Mouse (Mus musculus): ENCODE results near the gene Riok1. TPM values are rescaled to one million over a fixed set of nuclear protein-coding genes. Genes with fewer than 3 reads are reported as not detected.

The Riok1 gene
- polyA plus RNA-seq, 2 experiments: 45.4 to 54.4 TPM

DNA sequence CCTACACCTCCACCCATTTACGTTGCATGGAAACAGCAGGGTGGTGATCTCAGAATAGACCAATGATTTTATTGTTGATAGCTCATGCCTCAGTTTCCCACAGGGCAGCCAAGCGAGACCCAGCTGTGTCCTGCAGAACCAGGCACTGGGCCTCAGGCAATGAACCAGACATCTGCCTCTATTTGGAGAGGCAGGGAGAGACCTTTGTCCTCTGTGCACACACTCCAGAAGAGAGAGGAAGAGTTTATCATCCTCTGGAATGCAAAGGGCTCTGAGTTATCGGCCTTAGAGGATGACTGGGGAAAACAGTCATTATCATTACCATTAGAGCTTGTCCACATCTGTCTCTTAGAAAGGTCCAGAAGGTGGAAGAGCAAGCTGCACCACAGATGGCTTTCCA, 49.9 kb downstream of the Riok1 start:
- no peaks in the 10 kb centered on the region for H3K36me3 ChIP-seq (ENCODE audit: control insufficient read depth, insufficient read depth, low read length)
- no peak overlapping the region for H3K9ac ChIP-seq (ENCODE audit: low read depth, low read length, severe bottlenecking)
- H3K9me3 ChIP-seq (ENCODE audit: control insufficient read depth, low read length): no peaks in the 10 kb centered on the region
- DNase-seq (ENCODE audit: low spot score) (no peak), ATAC-seq (ENCODE audit: low FRiP score, low read depth) (no peak)
- no peak for TF ChIP-seq POLR2A (IDR thresholded peaks at IDR 0.05; ENCODE audit: borderline replicate concordance, extremely low read depth, insufficient read depth, insufficient read length)
- no peak overlapping the region for H3K4me3 ChIP-seq (replicated peaks; ENCODE audit: low read length)
- H3K4me2 ChIP-seq (replicated peaks; ENCODE audit: low read depth, low read length, severe bottlenecking): no peak overlapping the region
- no peak overlapping the region for H3K27ac ChIP-seq (replicated peaks; ENCODE audit: low read depth, low read length)
- no peaks in the 10 kb centered on the region for H3K27me3 ChIP-seq (ENCODE audit: control insufficient read depth, insufficient read depth, low read length)
- WGBS: 45% methylated on average over 3 of the region's 3 CpGs
- no peaks in the 10 kb centered on the region for H3K4me1 ChIP-seq (ENCODE audit: control insufficient read depth, insufficient read depth, low read length)

DNA sequence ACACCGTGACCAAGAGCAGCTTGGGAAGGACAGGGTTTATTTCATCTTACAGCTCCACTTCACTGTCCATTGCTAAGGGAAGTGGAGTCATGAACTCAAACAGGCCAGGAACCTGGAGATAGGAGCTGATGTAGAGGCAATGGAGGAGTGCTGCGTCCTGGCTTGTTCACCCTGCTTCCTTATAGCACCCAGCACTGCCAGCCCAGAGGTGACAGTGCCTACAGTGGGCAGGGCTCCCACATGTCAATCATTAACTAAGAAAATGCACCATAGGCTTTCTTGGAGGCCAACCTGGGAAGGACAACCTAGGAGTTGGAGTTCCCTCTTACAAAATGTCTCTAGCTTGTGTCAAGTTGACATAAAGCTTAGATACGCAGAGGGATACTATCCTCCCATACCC, 51.2 kb downstream of the Riok1 start:
- ATAC-seq (ENCODE audit: low FRiP score, low read depth): no peak
- TF ChIP-seq POLR2A (IDR thresholded peaks at IDR 0.05; ENCODE audit: borderline replicate concordance, extremely low read depth, insufficient read depth, insufficient read length): no peak
- no peak overlapping the region for H3K4me3 ChIP-seq (replicated peaks; ENCODE audit: low read length)
- H3K9me3 ChIP-seq (ENCODE audit: control insufficient read depth, low read length): no peaks in the 10 kb centered on the region
- no peak overlapping the region for H3K4me2 ChIP-seq (replicated peaks; ENCODE audit: low read depth, low read length, severe bottlenecking)
- no peaks in the 10 kb centered on the region for H3K4me1 ChIP-seq (ENCODE audit: control insufficient read depth, insufficient read depth, low read length)
- no peak overlapping the region for H3K9ac ChIP-seq (ENCODE audit: low read depth, low read length, severe bottlenecking)
- no peaks in the 10 kb centered on the region for H3K27me3 ChIP-seq (ENCODE audit: control insufficient read depth, insufficient read depth, low read length)
- no peak for DNase-seq (ENCODE audit: low spot score)
- 79% methylated on average over 3 of the region's 3 CpGs for WGBS
- no peak overlapping the region for H3K27ac ChIP-seq (replicated peaks; ENCODE audit: low read depth, low read length)
- H3K36me3 ChIP-seq (ENCODE audit: control insufficient read depth, insufficient read depth, low read length): no peaks in the 10 kb centered on the region

GRCm38 (mm10) chr13:38089449-38089848, 52.7 kb downstream of the Riok1 start:
- H3K36me3 ChIP-seq (ENCODE audit: control insufficient read depth, insufficient read depth, low read length): no peaks in the 10 kb centered on the region
- H3K27ac ChIP-seq (replicated peaks; ENCODE audit: low read depth, low read length): no peak overlapping the region
- H3K9me3 ChIP-seq (ENCODE audit: control insufficient read depth, low read length): no peaks in the 10 kb centered on the region
- H3K9ac ChIP-seq (ENCODE audit: low read depth, low read length, severe bottlenecking): no peak overlapping the region
- H3K4me3 ChIP-seq (replicated peaks; ENCODE audit: low read length): no peak overlapping the region
- no peaks in the 10 kb centered on the region for H3K4me1 ChIP-seq (ENCODE audit: control insufficient read depth, insufficient read depth, low read length)
- 92% methylated on average over 6 of the region's 6 CpGs for WGBS
- ATAC-seq (ENCODE audit: low FRiP score, low read depth) (no peak), DNase-seq (ENCODE audit: low spot score) (no peak)
- no peak for TF ChIP-seq POLR2A (IDR thresholded peaks at IDR 0.05; ENCODE audit: borderline replicate concordance, extremely low read depth, insufficient read depth, insufficient read length)
- no peak overlapping the region for H3K4me2 ChIP-seq (replicated peaks; ENCODE audit: low read depth, low read length, severe bottlenecking)
- no peaks in the 10 kb centered on the region for H3K27me3 ChIP-seq (ENCODE audit: control insufficient read depth, insufficient read depth, low read length)

GRCm38 (mm10) chr13:38089871-38090270, 53.1 kb downstream of the Riok1 start:
- Histone ChIP-seq H3K4me1 (ENCODE audit: control insufficient read depth, insufficient read depth, low read length) (no peaks in the 10 kb centered on the region), H3K9ac (ENCODE audit: low read depth, low read length, severe bottlenecking) (no peak overlapping the region), H3K4me3 (replicated peaks; ENCODE audit: low read length) (no peak overlapping the region), H3K4me2 (replicated peaks; ENCODE audit: low read depth, low read length, severe bottlenecking) (no peak overlapping the region), H3K36me3 (ENCODE audit: control insufficient read depth, insufficient read depth, low read length) (no peaks in the 10 kb centered on the region), H3K27me3 (ENCODE audit: control insufficient read depth, insufficient read depth, low read length) (no peaks in the 10 kb centered on the region), H3K27ac (replicated peaks; ENCODE audit: low read depth, low read length) (no peak overlapping the region), H3K9me3 (ENCODE audit: control insufficient read depth, low read length) (no peaks in the 10 kb centered on the region)
- WGBS: 59% methylated on average over 4 of the region's 4 CpGs
- ATAC-seq (ENCODE audit: low FRiP score, low read depth) (no peak), DNase-seq (ENCODE audit: low spot score) (no peak)
- no peak for TF ChIP-seq POLR2A (IDR thresholded peaks at IDR 0.05; ENCODE audit: borderline replicate concordance, extremely low read depth, insufficient read depth, insufficient read length)

GRCm38 (mm10) chr13:38096207-38096606, 59.4 kb downstream of the Riok1 start:
- DNase-seq (ENCODE audit: low spot score) (no peak), ATAC-seq (ENCODE audit: low FRiP score, low read depth) (no peak)
- H3K4me2 ChIP-seq (replicated peaks; ENCODE audit: low read depth, low read length, severe bottlenecking): no peak overlapping the region
- H3K9ac ChIP-seq (ENCODE audit: low read depth, low read length, severe bottlenecking): no peak overlapping the region
- no peaks in the 10 kb centered on the region for H3K36me3 ChIP-seq (ENCODE audit: control insufficient read depth, insufficient read depth, low read length)
- no peaks in the 10 kb centered on the region for H3K27me3 ChIP-seq (ENCODE audit: control insufficient read depth, insufficient read depth, low read length)
- no peak overlapping the region for H3K27ac ChIP-seq (replicated peaks; ENCODE audit: low read depth, low read length)
- TF ChIP-seq POLR2A (IDR thresholded peaks at IDR 0.05; ENCODE audit: borderline replicate concordance, extremely low read depth, insufficient read depth, insufficient read length): no peak
- H3K4me1 ChIP-seq (ENCODE audit: control insufficient read depth, insufficient read depth, low read length): peaks cover 5% of the 10 kb centered on the region
- no peak overlapping the region for H3K4me3 ChIP-seq (replicated peaks; ENCODE audit: low read length)
- no peaks in the 10 kb centered on the region for H3K9me3 ChIP-seq (ENCODE audit: control insufficient read depth, low read length)
- WGBS: 29% methylated on average over 4 of the region's 4 CpGs

DNA sequence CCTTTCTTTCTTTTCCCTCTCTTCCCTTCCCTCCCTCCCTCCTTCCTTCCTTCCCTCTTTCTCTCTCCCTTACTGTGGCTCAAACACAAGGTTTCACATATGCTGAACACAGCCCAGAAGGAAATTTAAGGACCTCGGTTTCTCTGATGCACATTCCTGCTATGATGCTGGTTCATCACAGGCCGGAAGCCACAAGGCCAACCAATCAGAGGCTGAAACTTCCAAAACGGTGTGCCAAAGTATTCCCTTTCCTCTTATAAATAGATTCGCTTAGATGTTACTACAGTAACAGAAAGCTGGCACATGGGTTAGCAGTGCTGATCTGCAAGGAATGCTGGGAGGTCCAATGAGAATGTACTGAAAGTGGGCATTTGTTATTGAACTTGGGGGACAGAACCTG, 66.6 kb downstream of the Riok1 start:
- no peak for DNase-seq (ENCODE audit: low spot score)
- WGBS: 58% methylated on average over 4 of the region's 4 CpGs
- no peak overlapping the region for H3K4me2 ChIP-seq (replicated peaks; ENCODE audit: low read depth, low read length, severe bottlenecking)
- 0 out of 2 replicates have a peak, but pooled peaks cover 6% of the 10 kb centered on the region for H3K4me1 ChIP-seq (ENCODE audit: control insufficient read depth, insufficient read depth, low read length)
- TF ChIP-seq POLR2A (IDR thresholded peaks at IDR 0.05; ENCODE audit: borderline replicate concordance, extremely low read depth, insufficient read depth, insufficient read length): no peak
- H3K9ac ChIP-seq (ENCODE audit: low read depth, low read length, severe bottlenecking): no peak overlapping the region
- no peak; the same call in 1 of the 2 replicates for ATAC-seq (ENCODE audit: low FRiP score, low read depth)
- H3K27ac ChIP-seq (replicated peaks; ENCODE audit: low read depth, low read length): no peak overlapping the region
- no peaks in the 10 kb centered on the region for H3K36me3 ChIP-seq (ENCODE audit: control insufficient read depth, insufficient read depth, low read length)
- H3K9me3 ChIP-seq (ENCODE audit: control insufficient read depth, low read length): no peaks in the 10 kb centered on the region
- no peaks in the 10 kb centered on the region for H3K27me3 ChIP-seq (ENCODE audit: control insufficient read depth, insufficient read depth, low read length)
- no peak overlapping the region for H3K4me3 ChIP-seq (replicated peaks; ENCODE audit: low read length)

Measured in limb, embryonic 14.5 days (tissue).